Mouse (Mus musculus): Measurements from ENCODE around the gene Sstr2. TPM values are rescaled to one million over a fixed set of nuclear protein-coding genes. Genes with fewer than 3 reads are reported as not detected.

Sstr2 gene
- 0.28 and 0.33 TPM in 2 replicates for polyA plus RNA-seq (2014; fragmentation: Nextera tagmentation; extraction: Ambion mirVana)

GRCm38 (mm10) chr11:113618672-113619419 lies at the start of gene Sstr2:
Gene Sstr2, plus strand, starts transcription at chr11:113619342.
- Histone ChIP-seq H3K9me3 (ENCODE audit: control insufficient read depth, low read length) (no peaks in the 10 kb centered on the region), H3K4me3 (ENCODE audit: low read length) (peak within 1 kb of the TSS; percentile 45), H3K9ac (ENCODE audit: low read depth, low read length) (peak within 1 kb of the TSS; percentile 36), H3K4me2 (replicated peaks; ENCODE audit: low read depth, low read length) (peak within 1 kb of the TSS; percentile 95), H3K27ac (ENCODE audit: low read depth, low read length) (no peak within 1 kb of the TSS), H3K27me3 (ENCODE audit: control insufficient read depth, insufficient read depth, low read length) (peaks cover 27% of the 10 kb centered on the region), H3K36me3 (ENCODE audit: control insufficient read depth, insufficient read depth, low read length) (no peaks in the 10 kb centered on the region), H3K4me1 (ENCODE audit: control insufficient read depth, insufficient read depth, low read length) (peaks cover 24% of the 10 kb centered on the region)
- peak; percentile 76 for ATAC-seq (ENCODE audit: low FRiP score, low TSS enrichment)
- under 1% methylated on average over 54 of the region's 54 CpGs for WGBS

GRCm38 (mm10) chr11:113571616-113572015 lies 47.5 kb upstream of the Sstr2 start:
- no peak for ATAC-seq (ENCODE audit: low FRiP score, low TSS enrichment)

GRCm38 (mm10) chr11:113572641-113573040 lies 46.5 kb upstream of the Sstr2 start:
- Histone ChIP-seq H3K9me3 (ENCODE audit: control insufficient read depth, low read length) (no peaks in the 10 kb centered on the region), H3K4me2 (replicated peaks; ENCODE audit: low read depth, low read length) (no peak overlapping the region), H3K4me1 (ENCODE audit: control insufficient read depth, insufficient read depth, low read length) (no peaks in the 10 kb centered on the region), H3K27ac (ENCODE audit: low read depth, low read length) (no peak overlapping the region), H3K4me3 (ENCODE audit: low read length) (no peak overlapping the region), H3K27me3 (ENCODE audit: control insufficient read depth, insufficient read depth, low read length) (no peaks in the 10 kb centered on the region), H3K36me3 (ENCODE audit: control insufficient read depth, insufficient read depth, low read length) (no peaks in the 10 kb centered on the region), H3K9ac (ENCODE audit: low read depth, low read length) (no peak overlapping the region)
- WGBS, result 68% methylated on average over 6 of the region's 6 CpGs
- no peak for ATAC-seq (ENCODE audit: low FRiP score, low TSS enrichment)

More at GRCm38 (mm10) chr11:113571616-113572015, 47.5 kb upstream of the Sstr2 start:
- no peak overlapping the region for H3K27ac ChIP-seq (ENCODE audit: low read depth, low read length)
- no peak overlapping the region for H3K9ac ChIP-seq (ENCODE audit: low read depth, low read length)
- H3K27me3 ChIP-seq (ENCODE audit: control insufficient read depth, insufficient read depth, low read length), result no peaks in the 10 kb centered on the region
- no peaks in the 10 kb centered on the region for H3K4me1 ChIP-seq (ENCODE audit: control insufficient read depth, insufficient read depth, low read length)
- no peaks in the 10 kb centered on the region for H3K36me3 ChIP-seq (ENCODE audit: control insufficient read depth, insufficient read depth, low read length)
- no peak overlapping the region for H3K4me2 ChIP-seq (replicated peaks; ENCODE audit: low read depth, low read length)
- no peaks in the 10 kb centered on the region for H3K9me3 ChIP-seq (ENCODE audit: control insufficient read depth, low read length)
- no peak overlapping the region for H3K4me3 ChIP-seq (ENCODE audit: low read length)

GRCm38 (mm10) chr11:113577221-113577620 lies 41.9 kb upstream of the Sstr2 start:
- Histone ChIP-seq H3K4me1 (ENCODE audit: control insufficient read depth, insufficient read depth, low read length) (no peaks in the 10 kb centered on the region), H3K9me3 (ENCODE audit: control insufficient read depth, low read length) (no peaks in the 10 kb centered on the region), H3K36me3 (ENCODE audit: control insufficient read depth, insufficient read depth, low read length) (no peaks in the 10 kb centered on the region), H3K27ac (ENCODE audit: low read depth, low read length) (no peak overlapping the region), H3K9ac (ENCODE audit: low read depth, low read length) (no peak overlapping the region), H3K27me3 (ENCODE audit: control insufficient read depth, insufficient read depth, low read length) (no peaks in the 10 kb centered on the region), H3K4me2 (replicated peaks; ENCODE audit: low read depth, low read length) (no peak overlapping the region), H3K4me3 (ENCODE audit: low read length) (no peak overlapping the region)
- no peak for ATAC-seq (ENCODE audit: low FRiP score, low TSS enrichment)
- 79% methylated on average over 4 of the region's 4 CpGs for WGBS

GRCm38 (mm10) chr11:113583879-113584661 lies 35.1 kb upstream of the Sstr2 start:
- H3K4me2 ChIP-seq (replicated peaks; ENCODE audit: low read depth, low read length), result no peak overlapping the region
- H3K4me1 ChIP-seq (ENCODE audit: control insufficient read depth, insufficient read depth, low read length), result no peaks in the 10 kb centered on the region
- no peak overlapping the region for H3K27ac ChIP-seq (ENCODE audit: low read depth, low read length)
- no peak overlapping the region for H3K4me3 ChIP-seq (ENCODE audit: low read length)
- H3K9ac ChIP-seq (ENCODE audit: low read depth, low read length), result no peak overlapping the region
- H3K27me3 ChIP-seq (ENCODE audit: control insufficient read depth, insufficient read depth, low read length), result no peaks in the 10 kb centered on the region
- H3K9me3 ChIP-seq (ENCODE audit: control insufficient read depth, low read length), result no peaks in the 10 kb centered on the region
- H3K36me3 ChIP-seq (ENCODE audit: control insufficient read depth, insufficient read depth, low read length), result no peaks in the 10 kb centered on the region
- no peak for ATAC-seq (ENCODE audit: low FRiP score, low TSS enrichment)
- WGBS, result 45% methylated on average over 11 of the region's 11 CpGs

- Histone ChIP-seq H3K4me3 (ENCODE audit: low read length) (no peak overlapping the region), H3K4me1 (ENCODE audit: control insufficient read depth, insufficient read depth, low read length) (no peaks in the 10 kb centered on the region), H3K36me3 (ENCODE audit: control insufficient read depth, insufficient read depth, low read length) (no peaks in the 10 kb centered on the region), H3K9me3 (ENCODE audit: control insufficient read depth, low read length) (no peaks in the 10 kb centered on the region), H3K9ac (ENCODE audit: low read depth, low read length) (no peak overlapping the region), H3K27me3 (ENCODE audit: control insufficient read depth, insufficient read depth, low read length) (no peaks in the 10 kb centered on the region), H3K4me2 (replicated peaks; ENCODE audit: low read depth, low read length) (no peak overlapping the region), H3K27ac (ENCODE audit: low read depth, low read length) (no peak overlapping the region)
- ATAC-seq (ENCODE audit: low FRiP score, low TSS enrichment), result no peak
- 65% methylated on average over 6 of the region's 6 CpGs for WGBS
Measured at GRCm38 (mm10) chr11:113586423-113586822, 32.7 kb upstream of the Sstr2 start.

GRCm38 (mm10) chr11:113588936-113589335 lies 30.2 kb upstream of the Sstr2 start:
- H3K4me3 ChIP-seq (ENCODE audit: low read length), result no peak overlapping the region
- 63% methylated on average over 3 of the region's 3 CpGs for WGBS
- no peaks in the 10 kb centered on the region for H3K9me3 ChIP-seq (ENCODE audit: control insufficient read depth, low read length)
- no peaks in the 10 kb centered on the region for H3K4me1 ChIP-seq (ENCODE audit: control insufficient read depth, insufficient read depth, low read length)
- no peaks in the 10 kb centered on the region for H3K27me3 ChIP-seq (ENCODE audit: control insufficient read depth, insufficient read depth, low read length)
- H3K9ac ChIP-seq (ENCODE audit: low read depth, low read length), result no peak overlapping the region
- ATAC-seq (ENCODE audit: low FRiP score, low TSS enrichment), result no peak
- H3K36me3 ChIP-seq (ENCODE audit: control insufficient read depth, insufficient read depth, low read length), result no peaks in the 10 kb centered on the region
- H3K27ac ChIP-seq (ENCODE audit: low read depth, low read length), result no peak overlapping the region
- no peak overlapping the region for H3K4me2 ChIP-seq (replicated peaks; ENCODE audit: low read depth, low read length)

GRCm38 (mm10) chr11:113595144-113595543 lies 24.0 kb upstream of the Sstr2 start:
- Histone ChIP-seq H3K4me1 (ENCODE audit: control insufficient read depth, insufficient read depth, low read length) (no peaks in the 10 kb centered on the region), H3K27ac (ENCODE audit: low read depth, low read length) (no peak overlapping the region), H3K9me3 (ENCODE audit: control insufficient read depth, low read length) (no peaks in the 10 kb centered on the region), H3K27me3 (ENCODE audit: control insufficient read depth, insufficient read depth, low read length) (no peaks in the 10 kb centered on the region), H3K4me2 (replicated peaks; ENCODE audit: low read depth, low read length) (no peak overlapping the region), H3K9ac (ENCODE audit: low read depth, low read length) (no peak overlapping the region), H3K36me3 (ENCODE audit: control insufficient read depth, insufficient read depth, low read length) (no peaks in the 10 kb centered on the region), H3K4me3 (ENCODE audit: low read length) (no peak overlapping the region)
- 86% methylated on average over 5 of the region's 5 CpGs for WGBS
- no peak for ATAC-seq (ENCODE audit: low FRiP score, low TSS enrichment)

- no peaks in the 10 kb centered on the region for H3K9me3 ChIP-seq (ENCODE audit: control insufficient read depth, low read length)
- no peaks in the 10 kb centered on the region for H3K27me3 ChIP-seq (ENCODE audit: control insufficient read depth, insufficient read depth, low read length)
- H3K27ac ChIP-seq (ENCODE audit: low read depth, low read length), result no peak overlapping the region
- 83% methylated on average over 3 of the region's 3 CpGs for WGBS
- no peak overlapping the region for H3K9ac ChIP-seq (ENCODE audit: low read depth, low read length)
- H3K4me2 ChIP-seq (replicated peaks; ENCODE audit: low read depth, low read length), result no peak overlapping the region
- no peak for ATAC-seq (ENCODE audit: low FRiP score, low TSS enrichment)
- H3K4me1 ChIP-seq (ENCODE audit: control insufficient read depth, insufficient read depth, low read length), result no peaks in the 10 kb centered on the region
- no peaks in the 10 kb centered on the region for H3K36me3 ChIP-seq (ENCODE audit: control insufficient read depth, insufficient read depth, low read length)
- H3K4me3 ChIP-seq (ENCODE audit: low read length), result no peak overlapping the region
Measured at GRCm38 (mm10) chr11:113597632-113598031, 21.5 kb upstream of the Sstr2 start.
